Mouse (Mus musculus): ENCODE results near the gene Smug1. TPM values are rescaled to one million over a fixed set of nuclear protein-coding genes. Genes with fewer than 3 reads are reported as not detected.

Gene Smug1
- polyA plus RNA-seq, 2 experiments = 18.2 to 18.6 TPM

- DNase-seq (ENCODE audit: low spot score) (peak; percentile 82), ATAC-seq (ENCODE audit: low FRiP score, low read depth) (peak; percentile 54)
- under 1% methylated on average over 18 of the region's 18 CpGs for WGBS
- no peak for TF ChIP-seq POLR2A (IDR thresholded peaks at IDR 0.05; ENCODE audit: borderline replicate concordance, extremely low read depth, insufficient read depth, insufficient read length)
- H3K4me3 ChIP-seq (replicated peaks; ENCODE audit: low read length) = no peak overlapping the region
- no peak overlapping the region for H3K9ac ChIP-seq (ENCODE audit: low read depth, low read length, severe bottlenecking)
- peaks cover 68% of the 10 kb centered on the region for H3K27me3 ChIP-seq (ENCODE audit: control insufficient read depth, insufficient read depth, low read length)
- H3K36me3 ChIP-seq (ENCODE audit: control insufficient read depth, insufficient read depth, low read length) = no peaks in the 10 kb centered on the region
- H3K4me2 ChIP-seq (replicated peaks; ENCODE audit: low read depth, low read length, severe bottlenecking) = no peak overlapping the region
- H3K9me3 ChIP-seq (ENCODE audit: control insufficient read depth, low read length) = no peaks in the 10 kb centered on the region
- H3K4me1 ChIP-seq (ENCODE audit: control insufficient read depth, insufficient read depth, low read length) = peaks cover 9% of the 10 kb centered on the region
- no peak overlapping the region for H3K27ac ChIP-seq (replicated peaks; ENCODE audit: low read depth, low read length)
Observed at GRCm38 (mm10) chr15:103176874-103177421, 10.1 kb upstream of the Smug1 start.

- Histone ChIP-seq H3K4me1 (ENCODE audit: control insufficient read depth, insufficient read depth, low read length) (peaks cover 21% of the 10 kb centered on the region), H3K27ac (replicated peaks; ENCODE audit: low read depth, low read length) (no peak overlapping the region), H3K4me3 (replicated peaks; ENCODE audit: low read length) (no peak overlapping the region), H3K27me3 (ENCODE audit: control insufficient read depth, insufficient read depth, low read length) (peaks cover 94% of the 10 kb centered on the region), H3K9ac (ENCODE audit: low read depth, low read length, severe bottlenecking) (no peak overlapping the region), H3K9me3 (ENCODE audit: control insufficient read depth, low read length) (no peaks in the 10 kb centered on the region), H3K36me3 (ENCODE audit: control insufficient read depth, insufficient read depth, low read length) (no peaks in the 10 kb centered on the region), H3K4me2 (replicated peaks; ENCODE audit: low read depth, low read length, severe bottlenecking) (no peak overlapping the region)
- DNase-seq (ENCODE audit: low spot score) (no peak), ATAC-seq (ENCODE audit: low FRiP score, low read depth) (no peak)
- no peak for TF ChIP-seq POLR2A (IDR thresholded peaks at IDR 0.05; ENCODE audit: borderline replicate concordance, extremely low read depth, insufficient read depth, insufficient read length)
- 86% methylated on average over 5 of the region's 5 CpGs for WGBS
Observed at GRCm38 (mm10) chr15:103173251-103173650, 6.4 kb upstream of the Smug1 start.

- H3K27me3 ChIP-seq (ENCODE audit: control insufficient read depth, insufficient read depth, low read length) = peaks cover 96% of the 10 kb centered on the region
- DNase-seq (ENCODE audit: low spot score) (peak; percentile 79), ATAC-seq (ENCODE audit: low FRiP score, low read depth) (no peak; the same call in 1 of the 2 replicates)
- no peak overlapping the region for H3K9ac ChIP-seq (ENCODE audit: low read depth, low read length, severe bottlenecking)
- no peak overlapping the region for H3K4me2 ChIP-seq (replicated peaks; ENCODE audit: low read depth, low read length, severe bottlenecking)
- TF ChIP-seq POLR2A (IDR thresholded peaks at IDR 0.05; ENCODE audit: borderline replicate concordance, extremely low read depth, insufficient read depth, insufficient read length) = no peak
- H3K27ac ChIP-seq (replicated peaks; ENCODE audit: low read depth, low read length) = no peak overlapping the region
- H3K9me3 ChIP-seq (ENCODE audit: control insufficient read depth, low read length) = no peaks in the 10 kb centered on the region
- H3K36me3 ChIP-seq (ENCODE audit: control insufficient read depth, insufficient read depth, low read length) = no peaks in the 10 kb centered on the region
- no peak overlapping the region for H3K4me3 ChIP-seq (replicated peaks; ENCODE audit: low read length)
- 3% methylated on average over 10 of the region's 10 CpGs for WGBS
- peaks cover 17% of the 10 kb centered on the region for H3K4me1 ChIP-seq (ENCODE audit: control insufficient read depth, insufficient read depth, low read length)
Observed at GRCm38 (mm10) chr15:103172537-103172936, 5.6 kb upstream of the Smug1 start.

GRCm38 (mm10) chr15:103171276-103171675, 4.4 kb upstream of the Smug1 start:
- H3K9me3 ChIP-seq (ENCODE audit: control insufficient read depth, low read length) = no peaks in the 10 kb centered on the region
- no peak for TF ChIP-seq POLR2A (IDR thresholded peaks at IDR 0.05; ENCODE audit: borderline replicate concordance, extremely low read depth, insufficient read depth, insufficient read length)

GRCm38 (mm10) chr15:103170316-103170679, 3.4 kb upstream of the Smug1 start:
- Histone ChIP-seq H3K9me3 (ENCODE audit: control insufficient read depth, low read length) (no peaks in the 10 kb centered on the region), H3K4me1 (ENCODE audit: control insufficient read depth, insufficient read depth, low read length) (peaks cover 12% of the 10 kb centered on the region), H3K4me2 (replicated peaks; ENCODE audit: low read depth, low read length, severe bottlenecking) (peak overlapping the region; percentile 82; the same call in 1 of the 2 replicates), H3K4me3 (replicated peaks; ENCODE audit: low read length) (peak overlapping the region; percentile 40), H3K27ac (replicated peaks; ENCODE audit: low read depth, low read length) (peak overlapping the region; percentile 52; the same call in 1 of the 2 replicates), H3K36me3 (ENCODE audit: control insufficient read depth, insufficient read depth, low read length) (no peaks in the 10 kb centered on the region), H3K27me3 (ENCODE audit: control insufficient read depth, insufficient read depth, low read length) (peaks cover 96% of the 10 kb centered on the region), H3K9ac (ENCODE audit: low read depth, low read length, severe bottlenecking) (0 out of 2 replicates have a peak overlapping the region, but pooled peaks have one; percentile 18)
- WGBS = 10% methylated on average over 10 of the region's 16 CpGs
- DNase-seq (ENCODE audit: low spot score) (no peak), ATAC-seq (ENCODE audit: low FRiP score, low read depth) (0 out of 2 replicates have a peak, but pooled peaks have one; percentile 16)
- no peak for TF ChIP-seq POLR2A (IDR thresholded peaks at IDR 0.05; ENCODE audit: borderline replicate concordance, extremely low read depth, insufficient read depth, insufficient read length)

More at GRCm38 (mm10) chr15:103171276-103171675, 4.4 kb upstream of the Smug1 start:
- H3K27ac ChIP-seq (replicated peaks; ENCODE audit: low read depth, low read length) = no peak overlapping the region
- H3K4me3 ChIP-seq (replicated peaks; ENCODE audit: low read length) = no peak overlapping the region
- no peak overlapping the region for H3K4me2 ChIP-seq (replicated peaks; ENCODE audit: low read depth, low read length, severe bottlenecking)
- DNase-seq (ENCODE audit: low spot score) (no peak), ATAC-seq (ENCODE audit: low FRiP score, low read depth) (no peak)
- peaks cover 12% of the 10 kb centered on the region for H3K4me1 ChIP-seq (ENCODE audit: control insufficient read depth, insufficient read depth, low read length)
- no peaks in the 10 kb centered on the region for H3K36me3 ChIP-seq (ENCODE audit: control insufficient read depth, insufficient read depth, low read length)
- 17% methylated on average over 8 of the region's 8 CpGs for WGBS
- H3K27me3 ChIP-seq (ENCODE audit: control insufficient read depth, insufficient read depth, low read length) = peaks cover 99% of the 10 kb centered on the region
- H3K9ac ChIP-seq (ENCODE audit: low read depth, low read length, severe bottlenecking) = no peak overlapping the region

All from limb, embryonic 14.5 days (tissue).